Mouse (Mus musculus): ENCODE results near the gene Ankrd11. TPM values are rescaled to one million over a fixed set of nuclear protein-coding genes. Genes with fewer than 3 reads are reported as not detected.

The Ankrd11 gene
- total RNA-seq, 2 experiments from 2014 or later = 57.1 to 99.4 TPM

DNA sequence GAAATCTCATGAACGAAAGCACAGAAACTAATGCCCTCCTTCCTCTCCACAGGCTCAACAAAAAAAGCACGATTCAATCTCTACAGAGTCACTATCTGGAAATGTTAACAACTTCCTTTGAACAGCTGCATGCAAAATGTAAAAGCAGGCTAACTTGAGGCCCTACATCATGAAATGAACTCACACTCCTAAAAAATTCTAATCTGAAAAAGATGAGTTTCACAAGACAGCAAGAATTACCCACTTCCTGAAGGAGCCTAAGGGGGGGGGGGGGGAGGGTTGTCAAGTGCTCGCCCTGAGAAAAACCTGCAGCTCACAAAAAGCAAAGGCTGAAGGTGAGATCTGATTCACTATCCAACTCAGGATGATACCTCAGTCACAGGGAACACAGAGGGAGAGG is 27.0 kb downstream of the Ankrd11 start:
- no peak for ATAC-seq (replicated peaks; ENCODE audit: low FRiP score, low TSS enrichment, poor library complexity, severe bottlenecking)

DNA sequence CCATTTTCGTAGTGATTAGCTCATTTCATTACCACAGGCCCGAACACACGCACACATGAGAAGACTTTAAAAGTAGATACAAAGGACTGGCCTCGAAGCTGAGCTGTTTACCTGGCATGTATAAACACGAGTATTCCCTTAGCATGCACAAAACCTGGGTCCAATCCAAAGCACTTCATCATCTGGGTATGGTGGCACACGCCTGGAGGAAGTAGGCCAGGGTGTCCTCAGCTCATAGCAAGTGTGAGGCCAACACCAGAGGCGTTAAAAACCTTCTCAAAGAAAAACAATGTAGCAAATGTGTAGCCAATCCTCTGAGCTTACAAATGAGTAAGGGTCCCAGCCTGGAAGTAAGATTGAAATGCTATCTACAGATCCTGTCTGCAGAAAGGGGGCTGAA is 27.6 kb downstream of the Ankrd11 start:
- no peak for ATAC-seq (replicated peaks; ENCODE audit: low FRiP score, low TSS enrichment, poor library complexity, severe bottlenecking)

- ATAC-seq (replicated peaks; ENCODE audit: low FRiP score, low TSS enrichment, poor library complexity, severe bottlenecking) = peak; percentile 74
Measured at GRCm38 (mm10) chr8:123011321-123011720, 30.8 kb downstream of the Ankrd11 start.

DNA sequence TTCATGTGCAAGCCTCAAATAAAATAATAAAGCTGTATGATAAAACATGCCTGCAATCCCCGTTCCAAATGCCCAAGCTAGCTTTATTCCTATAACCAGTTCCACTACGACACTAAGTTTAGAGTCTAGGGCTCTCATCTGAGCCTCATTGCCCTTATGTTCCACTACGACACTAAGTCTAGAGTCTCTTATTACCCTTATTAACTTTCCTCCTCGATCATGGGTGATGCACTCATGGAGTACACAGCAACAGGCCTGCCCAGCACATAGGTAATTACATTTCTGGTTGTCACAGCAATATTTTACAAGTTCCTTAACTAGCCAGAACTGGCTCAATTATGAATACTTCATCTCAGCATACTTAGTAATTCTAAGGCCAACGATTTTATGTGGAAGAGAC is 36.3 kb downstream of the Ankrd11 start:
- ATAC-seq (replicated peaks; ENCODE audit: low FRiP score, low TSS enrichment, poor library complexity, severe bottlenecking) = no peak

DNA sequence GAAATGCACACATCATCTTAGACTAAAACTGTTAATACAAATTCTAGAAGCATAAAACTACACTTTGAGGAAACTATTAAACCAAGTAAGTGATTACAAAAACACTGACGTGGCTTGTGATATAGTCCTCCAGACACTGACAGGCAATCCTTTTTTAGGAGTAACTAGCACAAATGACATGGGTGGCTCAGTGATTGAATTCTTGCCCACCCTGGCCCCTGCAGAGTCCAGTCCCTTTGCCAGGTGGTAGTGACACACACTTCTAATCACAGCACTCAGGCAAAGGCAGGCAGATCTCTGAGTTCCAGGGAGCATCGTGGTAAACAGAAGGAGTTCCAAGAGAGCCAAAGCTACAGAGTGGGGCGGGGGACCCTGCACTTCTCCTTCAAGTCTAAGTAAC is 36.7 kb downstream of the Ankrd11 start:
- ATAC-seq (replicated peaks; ENCODE audit: low FRiP score, low TSS enrichment, poor library complexity, severe bottlenecking) = no peak

DNA sequence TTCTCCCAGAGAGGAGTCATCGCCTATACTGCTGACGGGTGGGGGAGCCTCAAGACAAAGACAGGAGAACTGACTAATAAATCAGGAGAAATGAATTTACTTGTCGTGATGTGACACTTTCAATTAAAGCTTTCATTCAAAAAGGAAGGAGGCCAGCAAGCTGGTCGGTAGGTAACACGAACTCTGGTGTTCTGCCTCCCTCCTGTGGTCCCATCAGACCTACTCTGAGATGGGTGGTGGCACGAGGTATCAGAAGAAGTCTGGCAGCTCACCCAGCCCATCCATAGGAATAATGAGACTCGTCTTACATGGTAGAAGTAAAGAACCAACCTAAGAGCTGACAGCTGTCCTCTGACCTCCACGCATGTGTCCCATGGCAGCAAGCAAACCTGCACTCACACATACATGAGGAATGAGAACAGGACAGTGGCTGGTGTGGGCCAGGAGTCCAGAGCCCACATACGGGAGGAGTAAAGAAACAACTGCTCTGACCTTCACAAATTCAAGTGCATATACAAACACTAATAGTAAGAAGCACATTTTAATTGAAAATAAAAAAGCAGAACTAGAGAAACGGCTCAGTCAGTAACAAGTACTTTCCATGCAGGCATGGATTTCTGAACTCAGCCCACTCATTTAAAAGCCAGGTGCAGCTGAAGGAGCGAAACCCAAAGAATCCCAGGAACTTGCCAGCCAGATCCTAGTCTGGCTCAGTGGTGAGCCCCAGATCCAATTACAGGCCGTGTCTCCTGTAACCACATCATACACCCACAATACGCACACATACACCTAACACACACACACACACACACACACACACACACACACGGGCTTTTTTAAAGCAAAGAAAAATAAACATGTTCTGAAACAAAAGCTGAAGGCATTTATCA is 37.8 kb downstream of the Ankrd11 start:
- ATAC-seq (replicated peaks; ENCODE audit: low FRiP score, low TSS enrichment, poor library complexity, severe bottlenecking) = no peak

DNA sequence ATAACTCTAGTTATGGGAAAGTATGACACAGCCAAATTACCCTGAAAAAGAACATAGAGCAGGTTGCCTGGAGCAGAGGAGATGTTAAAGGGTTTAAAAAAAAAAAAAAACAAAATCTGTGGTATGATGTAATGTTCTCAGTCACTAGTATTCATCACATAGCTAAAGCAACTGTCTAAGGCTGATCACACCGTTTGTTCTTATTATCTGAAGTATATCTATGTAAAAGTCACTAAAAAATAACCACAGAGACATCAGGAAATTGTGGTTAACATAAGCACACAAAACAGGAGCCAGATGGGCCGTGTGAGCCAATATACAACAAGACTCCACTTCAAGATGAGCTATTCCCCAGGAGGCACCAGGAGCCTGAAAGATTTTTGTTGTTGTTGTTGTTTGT is 41.8 kb downstream of the Ankrd11 start:
- peak; percentile 39 for ATAC-seq (replicated peaks; ENCODE audit: low FRiP score, low TSS enrichment, poor library complexity, severe bottlenecking)

GRCm38 (mm10) chr8:122997963-122998362 is 44.1 kb downstream of the Ankrd11 start:
- no peak for ATAC-seq (replicated peaks; ENCODE audit: low FRiP score, low TSS enrichment, poor library complexity, severe bottlenecking)

DNA sequence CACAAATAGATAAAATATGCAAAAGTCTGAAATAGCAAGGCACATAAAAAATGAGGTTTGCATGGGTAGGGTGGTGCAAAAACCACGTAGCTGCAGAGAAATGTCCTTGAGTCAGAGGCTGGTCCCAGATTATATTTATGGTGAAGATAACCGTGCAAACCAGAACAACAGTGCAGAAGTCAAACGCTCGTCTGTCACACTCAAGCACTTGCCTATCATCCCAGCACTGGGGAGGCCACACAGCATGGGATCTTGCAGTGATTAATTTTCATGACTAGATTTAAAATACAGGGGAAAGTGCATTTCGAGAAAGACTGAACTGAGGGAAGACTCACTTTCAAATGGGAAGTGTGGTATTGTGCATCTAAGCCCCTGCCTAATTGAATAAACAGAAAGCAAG is 48.3 kb downstream of the Ankrd11 start:
- ATAC-seq (replicated peaks; ENCODE audit: low FRiP score, low TSS enrichment, poor library complexity, severe bottlenecking) = peak; percentile 46

GRCm38 (mm10) chr8:122993031-122993430 is 49.0 kb downstream of the Ankrd11 start:
- no peak for ATAC-seq (replicated peaks; ENCODE audit: low FRiP score, low TSS enrichment, poor library complexity, severe bottlenecking)

- no peak for ATAC-seq (replicated peaks; ENCODE audit: low FRiP score, low TSS enrichment, poor library complexity, severe bottlenecking)
Measured at GRCm38 (mm10) chr8:122992296-122992695, 49.8 kb downstream of the Ankrd11 start.

- no peak for ATAC-seq (replicated peaks; ENCODE audit: low FRiP score, low TSS enrichment, poor library complexity, severe bottlenecking)
Measured at GRCm38 (mm10) chr8:122991368-122991767, 50.7 kb downstream of the Ankrd11 start.

DNA sequence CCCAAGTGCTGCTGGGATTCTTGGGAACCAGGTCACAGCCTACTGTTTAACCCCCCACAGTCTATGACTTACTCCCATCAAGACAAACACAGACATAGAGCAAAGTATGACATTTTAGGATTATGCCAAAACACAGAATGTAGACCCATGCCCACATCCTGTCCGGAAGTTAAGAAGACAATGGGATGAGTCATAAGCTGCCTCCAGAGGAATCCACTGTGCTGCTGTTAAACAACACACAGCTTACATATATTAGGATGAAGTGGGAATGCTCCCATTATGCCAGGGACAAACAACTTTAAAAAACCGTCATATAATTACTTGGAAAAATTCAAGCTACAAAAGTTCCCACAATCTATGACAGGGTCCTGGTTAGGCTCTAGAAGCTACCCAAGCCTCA is 52.1 kb downstream of the Ankrd11 start:
- ATAC-seq (replicated peaks; ENCODE audit: low FRiP score, low TSS enrichment, poor library complexity, severe bottlenecking) = no peak

DNA sequence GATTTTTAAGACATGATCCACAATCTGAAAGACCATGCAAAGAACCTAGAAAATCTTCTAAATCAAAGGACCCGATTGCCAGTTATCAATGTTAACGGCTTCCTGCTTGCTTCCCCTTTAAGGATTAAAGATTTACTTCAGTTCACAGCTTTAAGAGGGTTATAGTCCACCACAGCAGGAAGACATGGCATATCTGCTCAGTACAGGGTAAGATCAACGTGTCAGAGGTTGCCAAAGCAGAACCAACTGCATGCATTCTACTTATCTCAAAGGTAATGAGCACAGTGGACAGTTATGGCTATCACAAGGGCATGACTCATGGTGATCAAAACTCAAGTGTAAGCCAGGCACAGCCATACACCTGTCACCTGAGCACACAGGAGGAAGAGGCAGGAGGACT is 53.1 kb downstream of the Ankrd11 start:
- ATAC-seq (replicated peaks; ENCODE audit: low FRiP score, low TSS enrichment, poor library complexity, severe bottlenecking) = peak; percentile 88

DNA sequence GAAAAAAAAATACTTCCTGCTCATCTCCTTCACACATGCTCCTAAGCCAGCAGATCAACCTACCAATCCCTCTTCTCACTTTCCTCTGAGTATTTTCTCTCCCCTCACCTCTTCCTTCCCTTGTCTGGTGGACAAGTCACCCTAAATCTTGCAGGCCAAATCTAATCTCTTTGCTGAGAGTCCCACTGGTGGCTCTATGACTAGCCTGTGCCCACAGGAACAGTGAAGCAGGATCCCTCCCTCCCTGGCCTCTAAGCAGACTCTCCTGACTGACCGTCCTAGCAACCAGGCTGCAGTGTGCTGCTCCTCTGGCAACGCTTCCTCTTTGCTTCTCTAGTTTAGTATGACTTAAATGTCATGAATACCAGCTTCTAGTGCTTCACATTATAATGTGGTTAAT is 54.8 kb downstream of the Ankrd11 start:
- no peak for ATAC-seq (replicated peaks; ENCODE audit: low FRiP score, low TSS enrichment, poor library complexity, severe bottlenecking)

DNA sequence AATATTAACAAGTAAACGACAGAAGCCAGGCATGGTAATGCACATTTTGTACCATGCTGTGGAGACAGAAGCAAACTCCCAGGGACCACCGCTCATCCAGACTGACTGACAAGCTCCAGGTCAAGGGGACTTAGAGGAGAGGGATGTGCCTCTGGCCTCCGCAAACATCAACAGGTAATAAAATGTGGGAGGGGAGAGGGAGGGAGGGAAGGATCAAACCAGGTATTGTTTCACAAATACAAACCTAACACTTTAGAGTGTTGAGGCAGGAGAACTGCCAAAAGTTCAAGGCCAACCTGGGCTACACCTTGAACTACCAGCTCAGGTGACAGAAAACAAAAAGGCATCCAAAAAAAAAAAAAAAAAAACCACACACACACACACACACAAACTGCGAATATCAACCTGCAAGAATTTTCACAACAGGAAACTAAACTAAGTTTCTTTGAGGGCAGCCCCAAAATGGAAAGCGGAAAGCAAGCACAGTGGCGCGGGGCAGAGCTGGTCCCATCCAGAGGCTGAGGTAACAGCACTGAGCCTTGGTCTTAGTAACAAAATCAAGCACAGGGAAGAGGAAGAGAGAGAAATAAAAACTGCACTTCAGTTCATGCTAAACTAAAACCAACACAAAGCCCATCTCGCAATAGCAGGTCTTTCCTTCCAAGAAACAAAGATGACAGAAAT is 55.4 kb downstream of the Ankrd11 start:
- ATAC-seq (replicated peaks; ENCODE audit: low FRiP score, low TSS enrichment, poor library complexity, severe bottlenecking) = no peak

- no peak for ATAC-seq (replicated peaks; ENCODE audit: low FRiP score, low TSS enrichment, poor library complexity, severe bottlenecking)
Measured at GRCm38 (mm10) chr8:122984175-122984574, 57.9 kb downstream of the Ankrd11 start.

GRCm38 (mm10) chr8:122983178-122983942 is 58.7 kb downstream of the Ankrd11 start:
- no peak for ATAC-seq (replicated peaks; ENCODE audit: low FRiP score, low TSS enrichment, poor library complexity, severe bottlenecking)

DNA sequence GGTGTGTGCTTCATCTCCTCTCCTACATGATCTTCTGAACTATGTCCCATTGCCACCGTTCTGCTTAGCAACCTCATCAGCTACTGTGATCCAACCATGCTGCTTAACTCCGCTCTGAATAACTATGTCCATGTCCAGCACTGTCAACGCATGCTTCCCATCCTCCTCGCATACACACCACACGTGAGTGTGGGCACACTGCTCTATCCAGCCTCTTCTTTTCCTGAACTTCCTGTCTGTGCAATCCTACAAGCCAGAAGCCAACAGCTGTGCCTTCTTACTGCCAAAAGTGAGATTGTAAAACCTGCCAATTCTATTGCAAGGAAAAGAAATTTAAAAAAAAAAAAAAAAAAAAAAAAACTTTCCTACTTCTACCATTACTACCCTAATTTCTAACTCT is 60.4 kb downstream of the Ankrd11 start:
- no peak for ATAC-seq (replicated peaks; ENCODE audit: low FRiP score, low TSS enrichment, poor library complexity, severe bottlenecking)

DNA sequence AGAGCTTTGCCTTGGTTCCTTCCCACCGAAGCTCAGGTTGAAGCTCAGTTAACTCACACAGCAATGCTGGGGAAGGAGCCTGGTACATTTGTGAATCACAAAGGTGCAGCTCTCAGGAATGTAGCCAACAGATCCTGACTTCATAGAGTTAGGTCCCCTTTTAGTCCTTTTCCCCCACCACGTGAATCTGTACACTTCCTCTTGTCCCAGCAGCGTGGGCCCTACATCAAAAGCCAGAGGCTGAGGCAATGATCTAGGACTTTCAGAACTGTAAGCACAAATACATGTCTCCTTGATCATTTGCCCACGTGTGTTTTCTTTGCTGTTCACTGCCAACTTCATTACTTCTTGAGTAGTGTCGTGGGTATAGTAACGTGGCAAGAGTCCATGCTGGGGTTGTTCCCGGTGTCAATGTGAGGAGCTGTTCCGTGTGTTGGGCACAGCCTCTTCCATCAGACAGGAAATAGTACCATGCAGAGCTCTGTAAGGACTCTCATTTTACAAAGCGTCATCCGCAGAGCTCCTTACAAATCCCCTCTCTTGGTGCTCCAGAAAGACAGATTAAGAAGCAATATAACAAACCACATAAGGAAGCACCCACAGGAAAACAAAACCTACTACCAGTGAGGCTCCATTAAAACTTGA is 62.1 kb downstream of the Ankrd11 start:
- no peak for ATAC-seq (replicated peaks; ENCODE audit: low FRiP score, low TSS enrichment, poor library complexity, severe bottlenecking)

Data from megakaryocyte-erythroid progenitor cell, adult 5-6 weeks (primary cell).